Mouse (Mus musculus): ENCODE measurements at regions not wholly inside any gene's neighbourhood (a gene's known extent, or its start where the extent isn't known, plus 50 kb on each side); places are given as distances from the start of the nearest gene placed in this dataset.

DNA sequence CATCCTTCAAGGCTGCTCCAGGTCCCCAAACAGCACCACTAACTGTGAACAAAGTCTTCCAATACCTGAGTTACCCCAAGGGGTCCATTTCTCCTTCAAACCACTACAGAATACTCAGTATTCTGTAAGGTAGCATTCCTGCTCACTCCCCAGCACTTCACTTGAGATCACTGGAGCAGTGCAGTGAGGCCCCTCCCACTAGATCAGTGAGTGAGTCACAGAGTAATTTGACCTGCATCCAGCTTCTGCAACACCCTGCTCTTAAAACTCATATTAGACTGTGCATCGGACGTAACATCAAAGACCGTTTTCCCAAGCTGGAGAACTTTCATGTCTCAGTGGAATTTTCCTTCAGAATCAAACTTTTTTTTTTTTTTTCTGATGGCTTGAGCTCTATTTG is 461.4 kb downstream of the Insc start:
- TF ChIP-seq GATA4 (IDR thresholded peaks at IDR 0.05; ENCODE audit: insufficient replicate concordance, low read length), result no peak

DNA sequence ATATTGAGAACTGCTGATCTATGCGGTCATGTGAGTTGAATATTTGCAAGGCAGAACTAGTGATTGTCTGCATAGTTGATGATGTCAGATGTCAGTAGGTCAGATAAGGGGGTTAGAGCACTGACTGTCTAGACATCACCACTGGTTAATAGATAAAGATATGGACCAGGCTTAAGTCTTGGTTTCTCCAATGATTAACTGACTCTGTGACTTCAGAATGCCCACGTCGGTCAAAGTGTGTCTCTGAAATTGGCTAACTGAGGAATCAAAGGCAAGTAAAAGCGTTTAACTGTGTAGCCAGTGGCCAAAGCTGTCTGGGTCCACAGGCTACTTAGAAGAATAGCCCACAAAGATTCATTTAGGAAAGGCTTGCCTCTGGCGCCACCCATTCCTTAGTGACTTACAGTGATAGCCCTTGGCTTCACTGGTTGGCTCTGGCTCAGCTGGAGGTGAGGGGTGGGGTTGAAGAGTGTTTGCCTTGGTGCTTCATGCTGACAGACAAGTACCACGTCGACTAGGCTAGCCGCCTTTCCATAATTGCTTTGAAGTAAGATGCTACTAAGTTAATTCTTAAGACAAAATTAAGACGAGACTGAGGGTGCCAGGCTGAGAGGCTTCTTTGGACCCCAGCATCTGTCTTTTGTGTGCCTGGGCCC is 463.1 kb downstream of the Insc start:
- no peak for TF ChIP-seq GATA4 (IDR thresholded peaks at IDR 0.05; ENCODE audit: insufficient replicate concordance, low read length)

DNA sequence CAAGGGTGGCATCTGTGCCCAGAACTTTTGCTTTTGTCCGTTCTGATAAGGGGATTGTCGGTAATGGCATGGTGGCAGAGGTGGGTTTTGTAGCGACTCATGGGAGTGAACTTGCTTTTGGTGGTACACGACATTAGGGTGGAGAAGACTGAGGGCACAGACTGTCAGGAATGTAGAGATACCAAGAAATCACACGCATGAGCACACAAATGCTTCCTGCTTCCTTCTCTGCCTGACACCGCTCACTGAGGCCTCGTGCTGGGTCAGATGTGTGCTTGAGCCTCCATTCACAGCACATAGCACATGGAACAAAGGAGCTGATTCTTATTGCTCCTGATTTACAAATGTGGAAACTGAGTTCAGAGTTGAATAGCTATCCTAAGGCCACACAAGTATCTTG is 465.3 kb downstream of the Insc start:
- TF ChIP-seq GATA4 (IDR thresholded peaks at IDR 0.05; ENCODE audit: insufficient replicate concordance, low read length), result no peak

DNA sequence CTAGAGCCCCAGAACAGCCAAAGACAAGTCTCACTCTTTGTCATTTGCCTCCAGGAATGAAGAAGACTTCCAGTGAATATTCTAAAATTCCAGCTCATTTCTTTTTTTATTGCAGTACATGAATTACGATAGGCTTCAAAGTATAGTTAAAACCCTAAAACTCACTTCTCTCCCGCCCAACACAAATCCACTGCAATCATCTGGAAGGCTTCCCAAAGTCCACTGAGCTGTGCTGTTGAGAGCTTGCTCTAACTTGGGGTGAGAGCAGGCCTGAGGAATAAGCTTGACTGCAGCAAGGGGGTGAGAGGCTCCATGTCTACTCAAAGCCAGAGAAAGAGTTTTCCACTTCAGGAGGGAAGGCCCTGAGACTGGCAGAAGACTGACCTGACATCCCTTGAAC is 466.5 kb downstream of the Insc start:
- TF ChIP-seq GATA4 (IDR thresholded peaks at IDR 0.05; ENCODE audit: insufficient replicate concordance, low read length), result no peak

DNA sequence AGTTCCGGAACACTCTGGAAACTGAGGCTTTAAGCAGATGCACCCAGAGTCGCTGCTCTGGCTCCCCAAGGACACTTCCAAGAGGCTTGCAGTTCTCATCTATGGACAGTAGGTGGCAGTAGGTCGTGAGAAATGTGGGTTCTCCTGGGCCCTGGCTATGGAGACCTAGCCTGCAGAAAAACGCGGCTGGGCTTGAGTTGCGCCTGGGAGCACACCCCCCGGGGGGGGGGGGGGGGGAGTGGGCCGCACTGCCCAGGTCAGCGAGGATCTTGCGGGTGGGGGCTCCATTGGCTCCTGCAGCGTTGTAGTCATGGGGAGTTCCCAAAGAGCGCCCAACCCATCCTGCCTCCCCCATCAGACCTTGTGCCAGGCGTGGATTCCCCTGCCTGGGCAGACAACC is 473.3 kb downstream of the Insc start:
- TF ChIP-seq GATA4 (IDR thresholded peaks at IDR 0.05; ENCODE audit: insufficient replicate concordance, low read length), result no peak

DNA sequence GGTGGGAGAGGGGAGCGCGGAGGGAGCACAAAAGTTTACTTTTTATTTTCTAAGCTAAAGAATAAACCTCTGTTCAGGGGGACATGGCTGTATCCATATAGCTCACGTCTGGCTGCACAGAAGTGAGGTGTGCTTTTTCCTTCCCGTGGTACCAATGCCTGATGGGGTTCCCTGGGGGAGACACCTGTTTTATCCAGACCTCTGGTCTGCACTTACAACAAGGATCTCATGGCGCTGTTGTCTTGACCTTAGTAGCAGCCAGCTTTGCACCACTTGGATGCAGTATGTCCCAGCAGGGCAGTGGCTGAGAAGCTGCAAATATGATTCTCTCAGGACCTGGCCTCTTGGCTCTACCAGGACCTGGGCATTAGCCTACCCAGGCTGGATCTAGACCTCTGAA is 473.8 kb downstream of the Insc start:
- TF ChIP-seq GATA4 (IDR thresholded peaks at IDR 0.05; ENCODE audit: insufficient replicate concordance, low read length), result no peak

DNA sequence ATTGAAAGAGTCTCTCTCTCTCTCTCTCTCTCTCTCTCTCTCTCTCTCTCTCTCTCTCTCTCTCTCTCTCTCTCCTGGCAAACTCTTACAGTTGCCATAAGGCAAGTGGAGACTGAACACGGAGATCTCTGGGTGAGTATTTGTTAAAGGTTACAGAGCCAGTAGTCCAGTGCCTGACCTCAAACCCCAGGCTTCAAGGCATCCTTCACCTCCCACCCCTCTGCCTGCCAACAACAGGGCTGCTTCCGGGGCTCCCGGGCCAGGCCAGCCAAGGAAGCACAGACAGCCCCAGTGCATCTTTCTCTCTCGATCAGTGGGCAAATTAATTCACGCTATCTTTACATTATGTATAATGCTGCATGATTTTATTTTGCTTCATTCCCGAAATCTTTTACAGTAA is 474.2 kb downstream of the Insc start:
- TF ChIP-seq GATA4 (IDR thresholded peaks at IDR 0.05; ENCODE audit: insufficient replicate concordance, low read length), result no peak

DNA sequence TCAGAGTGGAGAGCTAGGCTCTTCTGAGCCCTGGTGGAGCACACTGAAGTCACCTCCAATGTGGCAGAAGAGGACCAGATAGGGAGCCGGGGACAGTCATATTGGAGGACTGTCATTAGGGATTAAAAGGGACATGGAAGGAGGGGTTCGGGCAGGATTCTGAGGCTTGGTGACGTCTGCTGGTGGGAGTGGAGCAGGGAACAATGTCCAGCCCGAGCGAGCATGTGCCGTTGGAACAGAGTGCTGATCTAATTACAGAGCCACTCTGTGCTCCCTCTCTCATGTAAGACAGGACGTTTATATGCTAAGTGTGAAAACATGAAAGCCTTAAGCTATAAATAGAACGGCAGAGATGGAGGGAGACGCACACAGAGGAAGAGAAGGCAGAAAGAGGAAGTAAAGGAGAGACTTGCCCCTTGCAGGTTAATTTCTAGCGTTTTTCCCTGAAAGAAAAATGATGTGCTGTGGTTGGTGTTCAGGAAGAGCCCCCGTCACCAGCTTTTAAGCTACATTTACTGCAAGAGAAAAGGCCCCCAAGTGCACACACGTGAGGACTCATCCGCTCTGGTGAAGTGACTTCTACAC is 475.2 kb downstream of the Insc start:
- TF ChIP-seq GATA4 (IDR thresholded peaks at IDR 0.05; ENCODE audit: insufficient replicate concordance, low read length), result no peak

DNA sequence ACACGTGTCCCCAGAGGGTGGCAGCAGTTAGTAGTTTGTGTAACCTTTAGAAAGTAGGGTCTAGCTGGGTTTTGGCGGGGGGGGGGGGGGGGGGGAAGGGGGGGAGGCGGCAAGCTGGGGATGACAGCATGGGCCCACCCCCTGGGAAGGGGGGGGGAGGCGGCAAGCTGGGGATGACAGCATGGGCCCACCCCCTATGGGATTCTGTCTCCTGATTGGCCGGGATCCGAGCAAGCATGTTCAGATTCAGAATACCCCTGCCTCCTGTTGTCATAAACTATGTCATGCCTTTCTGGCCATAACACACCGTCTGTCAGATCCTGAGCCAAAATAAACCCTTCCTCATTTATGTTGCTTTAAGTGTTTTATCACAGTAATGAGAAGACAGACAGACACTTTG is 479.1 kb downstream of the Insc start:
- TF ChIP-seq GATA4 (IDR thresholded peaks at IDR 0.05; ENCODE audit: insufficient replicate concordance, low read length), result no peak

DNA sequence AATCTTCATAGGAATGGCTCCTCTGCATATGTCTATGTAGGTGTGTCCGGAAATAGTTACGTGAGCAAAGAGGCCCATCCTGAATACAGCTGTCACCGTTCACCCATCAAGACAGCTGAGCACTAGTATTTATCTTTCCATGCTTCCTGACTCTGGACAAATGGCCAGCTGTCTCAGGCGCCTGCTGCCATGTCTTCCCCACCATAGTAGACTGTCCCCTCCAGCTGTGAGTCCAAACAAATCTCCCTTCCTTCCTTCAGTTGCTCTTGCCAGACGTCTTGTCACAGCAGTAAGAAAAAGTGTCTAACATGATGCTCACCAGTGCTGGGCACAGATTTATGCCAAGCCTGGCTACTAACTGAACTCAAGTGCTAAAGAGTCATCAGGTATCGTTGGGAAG is 487.0 kb downstream of the Insc start:
- TF ChIP-seq GATA4 (IDR thresholded peaks at IDR 0.05; ENCODE audit: insufficient replicate concordance, low read length), result no peak

DNA sequence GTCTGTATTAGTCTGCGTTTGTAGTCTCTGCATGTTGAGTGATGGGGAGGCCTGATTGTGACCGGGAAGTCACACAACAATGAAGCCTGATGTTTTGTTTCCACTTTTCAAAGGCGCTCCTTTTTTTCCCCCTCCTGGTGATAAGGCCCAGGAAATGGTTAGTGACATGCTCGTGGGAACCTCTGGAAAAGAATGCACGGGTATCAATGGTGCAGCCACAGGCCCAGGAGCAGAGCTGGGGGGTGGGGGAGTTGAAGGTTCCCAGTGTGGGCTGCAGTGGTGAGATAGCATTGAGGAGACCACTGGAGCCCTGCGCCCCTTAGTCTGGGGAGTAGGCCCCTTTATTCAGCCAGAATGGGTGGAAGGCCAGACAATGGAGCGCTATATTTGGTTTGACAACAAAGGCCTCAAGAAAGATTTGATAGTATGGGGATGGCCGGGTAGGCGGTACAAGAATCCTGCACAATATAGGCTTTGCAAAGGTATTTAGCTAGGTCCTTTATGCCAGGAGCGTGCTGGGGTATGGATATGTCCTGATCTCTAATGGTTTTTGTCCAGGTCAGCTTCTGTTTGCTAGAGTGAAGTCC is 490.4 kb downstream of the Insc start:
- peak; percentile 69; the same call in 1 of the 2 replicates for TF ChIP-seq GATA4 (IDR thresholded peaks at IDR 0.05; ENCODE audit: insufficient replicate concordance, low read length)

DNA sequence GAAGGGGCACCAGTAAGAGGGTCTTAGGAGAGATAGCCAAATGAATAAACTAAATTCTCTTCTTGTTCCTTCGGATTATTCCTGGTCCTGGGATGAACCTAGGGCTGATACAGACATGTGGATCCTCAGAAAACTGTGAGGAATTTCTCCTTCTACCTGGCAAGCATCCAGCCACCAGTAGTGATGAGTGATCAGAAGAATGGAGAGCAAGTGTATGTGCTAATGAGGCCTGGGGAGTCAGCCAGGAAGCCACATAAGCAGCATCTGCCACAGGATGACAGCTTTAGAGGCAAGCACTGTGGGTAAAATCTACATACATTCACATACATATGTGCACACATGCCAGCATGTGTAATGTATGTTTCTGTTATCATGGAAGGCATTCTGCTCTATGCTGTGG is 493.6 kb downstream of the Insc start:
- TF ChIP-seq GATA4 (IDR thresholded peaks at IDR 0.05; ENCODE audit: insufficient replicate concordance, low read length), result no peak

DNA sequence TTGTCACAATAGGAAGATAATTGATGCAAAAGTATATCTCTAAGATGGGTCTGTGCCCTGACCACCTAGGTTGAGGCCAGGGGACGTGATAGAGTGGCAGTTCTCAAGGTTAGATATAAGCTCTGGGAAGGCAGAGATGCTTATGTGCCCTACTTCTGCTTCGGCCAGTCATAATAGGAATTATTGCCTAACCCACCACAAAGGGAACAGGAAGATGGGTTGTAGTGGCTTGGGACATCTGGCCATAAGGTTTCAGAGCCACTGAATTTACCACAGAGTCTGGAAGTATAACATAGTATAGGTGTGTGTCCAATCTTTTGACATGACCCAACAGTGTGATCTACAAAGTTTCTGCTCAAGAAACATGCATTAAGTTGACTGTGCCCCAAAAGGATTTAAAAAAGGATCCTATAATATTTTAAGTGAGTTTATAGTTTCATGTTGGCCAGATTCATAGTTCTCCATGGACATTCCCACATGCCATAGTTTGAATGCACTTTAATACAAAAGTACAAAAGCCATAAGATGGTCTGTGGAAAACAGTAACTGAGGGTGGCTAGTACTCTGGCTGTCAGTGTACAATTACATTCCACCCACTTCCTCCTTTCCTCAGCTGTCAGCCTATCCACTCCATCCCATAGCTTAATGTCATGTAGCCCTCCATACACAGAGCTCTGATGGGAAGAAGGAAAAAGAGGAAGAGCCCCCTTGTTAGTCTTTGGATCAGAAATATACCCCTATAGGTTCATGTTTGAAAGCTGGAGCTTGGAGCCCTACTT is 508.3 kb downstream of the Insc start:
- TF ChIP-seq GATA4 (IDR thresholded peaks at IDR 0.05; ENCODE audit: insufficient replicate concordance, low read length), result no peak

DNA sequence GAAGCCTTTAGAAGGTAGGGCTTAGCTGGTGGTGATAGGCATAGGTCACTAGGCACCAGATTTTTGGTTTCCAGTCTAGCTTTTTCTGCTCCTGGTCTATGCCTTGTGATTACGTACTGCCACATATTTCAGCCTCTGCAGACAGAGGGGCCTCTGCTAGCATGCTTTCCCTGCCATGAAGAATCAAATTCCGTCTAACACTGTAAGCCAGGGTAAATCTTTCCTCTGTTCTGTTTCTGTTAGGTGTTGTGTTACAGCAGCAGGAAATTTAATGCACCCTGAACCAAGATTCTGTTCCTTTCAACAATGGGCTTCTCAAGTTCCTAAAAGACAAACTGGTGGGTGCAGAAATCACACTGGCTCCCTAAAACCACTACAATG is 508.9 kb downstream of the Insc start:
- no peak for TF ChIP-seq GATA4 (IDR thresholded peaks at IDR 0.05; ENCODE audit: insufficient replicate concordance, low read length)

DNA sequence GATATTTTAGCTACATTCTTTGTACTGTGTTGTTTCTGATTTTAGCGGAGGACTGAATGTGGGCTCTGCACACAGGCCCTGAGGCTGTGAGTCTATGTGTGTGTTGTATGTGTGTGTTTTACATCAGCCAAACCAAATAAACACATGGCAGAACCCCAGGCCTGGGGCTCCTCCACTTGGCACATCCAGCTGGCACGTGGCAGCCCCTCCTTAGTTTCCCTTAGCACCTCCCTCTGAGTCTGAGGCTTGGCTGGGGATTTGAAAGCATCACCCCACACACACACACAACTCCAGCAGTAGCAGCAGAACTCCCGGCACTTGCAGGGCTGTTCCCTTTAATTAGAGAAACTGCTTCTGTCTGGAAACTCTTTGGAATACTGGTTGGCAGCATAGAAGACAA is 515.1 kb downstream of the Insc start:
- no peak for TF ChIP-seq GATA4 (IDR thresholded peaks at IDR 0.05; ENCODE audit: insufficient replicate concordance, low read length)

DNA sequence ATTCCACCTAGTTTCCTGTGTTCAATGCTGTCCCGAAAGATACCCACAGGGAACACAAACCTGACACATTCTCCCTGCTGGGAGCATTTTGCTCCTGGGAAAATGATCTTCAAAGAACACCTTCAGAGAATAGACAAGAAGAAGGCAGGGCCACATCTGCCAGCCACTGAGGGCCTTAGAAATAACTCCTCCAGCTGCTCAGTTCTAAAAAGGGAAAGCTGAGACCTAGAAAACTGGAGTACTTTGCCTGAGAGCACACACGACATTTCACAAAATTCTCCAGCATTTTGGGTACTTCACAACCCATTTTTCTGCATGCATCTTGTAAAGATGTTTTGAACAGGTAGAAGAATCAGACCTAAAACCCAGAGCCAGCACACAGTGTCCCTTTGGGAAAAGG is 519.6 kb downstream of the Insc start:
- no peak for TF ChIP-seq GATA4 (IDR thresholded peaks at IDR 0.05; ENCODE audit: insufficient replicate concordance, low read length)

All from liver, adult (tissue).